Mouse (Mus musculus) stomach, embryonic 15.5 days (tissue): ENCODE measurements around the gene Tle6. TPM values are rescaled to one million over a fixed set of nuclear protein-coding genes. Genes with fewer than 3 reads are reported as not detected.

Experiments
- ATAC-seq: fragments of 200-750 bp; cut with Nextera tagmentation; 2 replicates; pipeline ENCODE4 v1.8.0; 2017; ENCODE audit warnings: low read depth, moderate number of reproducible peaks, moderate TSS enrichment; ENCODE audit not compliant: insufficient read depth, low FRiP score
- H3K27ac ChIP-seq: fragments of 300-500 bp; sonication (generic); 2 replicates; pipeline ENCODE4 v1.5.1; 2015; ENCODE audit warnings: mild to moderate bottlenecking, inconsistent platforms
- H3K27me3 ChIP-seq: fragments of 300-500 bp; sonication (generic); replicated peaks from 2 replicates; pipeline ENCODE4 v1.6.1; 2015; ENCODE audit warnings: inconsistent platforms
- H3K36me3 ChIP-seq: fragments of 300-500 bp; sonication (generic); 2 replicates; pipeline ENCODE4 v1.6.1; 2015; ENCODE audit warnings: inconsistent platforms
- H3K4me1 ChIP-seq: fragments of 300-500 bp; sonication (generic); 2 replicates; pipeline ENCODE4 v1.6.1; 2015; ENCODE audit warnings: inconsistent platforms
- H3K4me2 ChIP-seq: fragments of 300-500 bp; sonication (generic); 2 replicates; pipeline ENCODE4 v1.6.1; 2015; ENCODE audit warnings: mild to moderate bottlenecking, inconsistent platforms
- H3K4me3 ChIP-seq: fragments of 300-500 bp; sonication (generic); replicated peaks from 2 replicates; pipeline ENCODE4 v1.5.1; 2015; ENCODE audit warnings: inconsistent platforms
- H3K9ac ChIP-seq: fragments of 300-500 bp; sonication (generic); 2 replicates; pipeline ENCODE4 v1.6.1; 2015; ENCODE audit warnings: inconsistent platforms
- H3K9me3 ChIP-seq: fragments of 300-500 bp; sonication (generic); 2 replicates; pipeline ENCODE4 v1.6.1; 2016; ENCODE audit warnings: inconsistent platforms
- WGBS: fragments of 180-500 bp; shearing (Covaris S2); methylation state at CpG from one replicate; pipeline ENCODE4 v1.1.7; 2015; 5-methylcytosine and 5-hydroxymethylcytosine counted together
- polyA plus RNA-seq: library from polyadenylated mRNA; unstranded; fragments of >200 nt; fragmentation: Nextera tagmentation; extraction: Ambion mirVana; gene quantifications from 2 replicates; pipeline ENCODE4 v1.2.1, GENCODE M21; 2015

The Tle6 gene
- polyA plus RNA-seq, 1 experiment from 2014 or later: 31.2 TPM

DNA sequence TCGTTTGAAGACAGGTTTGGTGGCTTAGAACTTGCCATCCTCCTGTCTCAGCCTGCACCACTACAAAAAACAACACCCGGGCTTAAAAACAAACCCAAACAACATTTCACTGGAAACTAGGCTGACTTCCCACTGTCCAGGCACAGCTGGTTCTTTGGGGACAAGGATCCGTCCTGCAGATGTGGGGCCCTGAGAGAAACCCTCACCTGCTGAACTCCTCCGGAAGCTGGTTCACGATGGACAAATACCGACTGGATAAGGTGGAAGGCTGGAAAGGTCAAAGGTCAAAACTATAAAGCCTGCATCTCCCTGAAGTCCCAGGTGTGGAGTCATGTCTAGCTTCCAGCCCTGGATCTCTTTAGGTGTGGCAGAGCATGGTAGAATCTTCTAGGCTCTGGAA, 2.0 kb downstream of the Tle6 start:
- Histone ChIP-seq H3K4me1 (peaks cover 51% of the 10 kb centered on the region), H3K27me3 (no peaks in the 10 kb centered on the region), H3K36me3 (no peaks in the 10 kb centered on the region), H3K9ac (no peak overlapping the region), H3K9me3 (no peaks in the 10 kb centered on the region), H3K4me2 (no peak overlapping the region), H3K4me3 (no peak overlapping the region), H3K27ac (0 out of 2 replicates have a peak overlapping the region, but pooled peaks have one; percentile 12)
- no peak for ATAC-seq
- WGBS: 33% methylated on average over 6 of the region's 6 CpGs

DNA sequence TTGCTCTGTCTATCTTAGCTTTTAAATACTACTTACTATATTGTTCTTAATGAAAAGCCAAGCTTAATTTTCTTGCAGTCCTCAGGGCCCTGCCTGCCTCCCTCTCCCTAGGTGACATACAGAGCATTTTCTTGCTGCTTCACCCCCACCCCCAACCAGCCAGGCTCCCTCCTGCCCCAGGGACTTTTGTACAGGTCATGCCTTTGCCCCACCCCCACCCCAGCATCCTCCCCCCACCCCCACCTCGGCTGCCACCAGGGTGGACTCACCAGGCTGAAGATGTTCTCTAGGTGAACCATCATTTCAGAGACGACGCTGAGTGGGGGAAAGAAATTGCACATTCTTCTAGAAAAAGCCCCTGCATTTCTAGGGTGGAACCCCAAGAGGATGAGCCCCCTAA, 2.5 kb downstream of the Tle6 start:
- H3K9ac ChIP-seq: no peak overlapping the region
- peak overlapping the region; percentile 12; the same call in 1 of the 2 replicates for H3K27ac ChIP-seq
- 36% methylated on average over 3 of the region's 3 CpGs for WGBS
- peaks cover 51% of the 10 kb centered on the region for H3K4me1 ChIP-seq
- no peaks in the 10 kb centered on the region for H3K27me3 ChIP-seq
- no peak for ATAC-seq
- H3K4me2 ChIP-seq: no peak overlapping the region
- H3K4me3 ChIP-seq: no peak overlapping the region
- H3K9me3 ChIP-seq: no peaks in the 10 kb centered on the region
- H3K36me3 ChIP-seq: no peaks in the 10 kb centered on the region

DNA sequence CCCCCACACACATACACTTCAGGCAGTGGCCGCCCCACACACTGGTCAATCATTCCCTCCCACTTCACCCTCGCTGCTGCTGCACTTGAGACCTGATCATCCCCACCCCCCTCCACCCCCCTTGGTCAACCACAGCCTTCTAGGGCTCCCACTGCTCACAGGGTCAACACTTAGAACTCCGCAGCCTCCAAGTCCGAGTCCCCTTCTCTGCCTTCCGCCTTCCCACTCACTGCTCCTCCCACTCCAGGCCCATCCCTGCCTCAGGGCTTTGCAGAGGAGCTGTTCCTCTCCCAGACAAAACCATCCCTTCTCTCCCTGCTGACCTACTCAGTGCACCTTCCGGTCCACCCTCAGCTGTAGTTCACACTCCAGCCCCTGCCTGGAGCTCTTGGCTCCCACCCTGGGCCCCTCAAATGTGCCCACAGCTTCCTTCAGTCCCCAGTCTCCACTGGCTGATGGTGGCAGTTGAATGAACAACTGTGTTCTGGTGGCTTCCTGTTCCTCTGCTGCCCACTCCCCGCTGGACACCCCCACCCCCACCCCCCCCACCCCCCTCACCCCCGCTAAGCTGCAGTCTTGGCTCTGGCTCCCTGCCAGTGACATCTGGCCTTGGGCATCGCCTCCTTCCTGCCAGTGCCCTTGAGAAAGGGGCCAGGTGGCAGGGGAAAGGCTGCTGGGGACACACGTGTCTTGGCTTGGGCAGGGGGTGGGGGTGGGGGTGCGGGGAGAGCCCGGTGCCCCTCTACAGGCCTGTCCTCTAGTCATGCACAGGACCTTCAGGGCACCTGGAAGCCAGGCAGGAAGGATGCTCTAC, 3.5 kb downstream of the Tle6 start:
- Histone ChIP-seq H3K36me3 (no peaks in the 10 kb centered on the region), H3K27ac (peak overlapping the region; percentile 81), H3K9ac (no peak overlapping the region), H3K9me3 (no peaks in the 10 kb centered on the region), H3K4me2 (peak overlapping the region; percentile 54), H3K27me3 (no peaks in the 10 kb centered on the region), H3K4me1 (peaks cover 51% of the 10 kb centered on the region), H3K4me3 (peak overlapping the region; percentile 30)
- peak; percentile 44; the same call in 1 of the 2 replicates for ATAC-seq
- 1% methylated on average over 10 of the region's 12 CpGs for WGBS

GRCm38 (mm10) chr10:81596611-81597010, 4.3 kb downstream of the Tle6 start:
- ATAC-seq: no peak; the same call in 1 of the 2 replicates
- 2% methylated on average over 10 of the region's 10 CpGs for WGBS
- no peaks in the 10 kb centered on the region for H3K9me3 ChIP-seq
- peak overlapping the region; percentile 30 for H3K4me3 ChIP-seq
- H3K4me1 ChIP-seq: peaks cover 49% of the 10 kb centered on the region
- H3K27me3 ChIP-seq: no peaks in the 10 kb centered on the region
- H3K27ac ChIP-seq: peak overlapping the region; percentile 81
- no peaks in the 10 kb centered on the region for H3K36me3 ChIP-seq
- peak overlapping the region; percentile 54 for H3K4me2 ChIP-seq
- H3K9ac ChIP-seq: no peak overlapping the region

GRCm38 (mm10) chr10:81595599-81595998, 5.3 kb downstream of the Tle6 start:
- Histone ChIP-seq H3K4me1 (peaks cover 41% of the 10 kb centered on the region), H3K9me3 (no peaks in the 10 kb centered on the region), H3K27me3 (no peaks in the 10 kb centered on the region), H3K9ac (no peak overlapping the region), H3K36me3 (no peaks in the 10 kb centered on the region), H3K27ac (peak overlapping the region; percentile 81; the same call in 1 of the 2 replicates), H3K4me2 (peak overlapping the region; percentile 54; the same call in 1 of the 2 replicates), H3K4me3 (no peak overlapping the region)
- 44% methylated on average over 5 of the region's 5 CpGs for WGBS
- ATAC-seq: no peak

- ATAC-seq: no peak
- Histone ChIP-seq H3K27me3 (no peaks in the 10 kb centered on the region), H3K4me2 (no peak overlapping the region), H3K27ac (no peak overlapping the region), H3K4me1 (peaks cover 31% of the 10 kb centered on the region), H3K4me3 (no peak overlapping the region), H3K9me3 (no peaks in the 10 kb centered on the region), H3K9ac (no peak overlapping the region), H3K36me3 (0 out of 2 replicates have a peak, but pooled peaks cover 6% of the 10 kb centered on the region)
- WGBS: 67% methylated on average over 18 of the region's 18 CpGs
Measured at GRCm38 (mm10) chr10:81593935-81594334, 6.9 kb downstream of the Tle6 start.

- Histone ChIP-seq H3K27ac (no peak overlapping the region), H3K4me2 (no peak overlapping the region), H3K27me3 (no peaks in the 10 kb centered on the region), H3K4me3 (no peak overlapping the region), H3K9me3 (no peaks in the 10 kb centered on the region), H3K36me3 (0 out of 2 replicates have a peak, but pooled peaks cover 12% of the 10 kb centered on the region), H3K9ac (no peak overlapping the region), H3K4me1 (peaks cover 26% of the 10 kb centered on the region)
- ATAC-seq: no peak
- WGBS: 52% methylated on average over 4 of the region's 4 CpGs
Measured at GRCm38 (mm10) chr10:81593223-81593622, 7.7 kb downstream of the Tle6 start.

DNA sequence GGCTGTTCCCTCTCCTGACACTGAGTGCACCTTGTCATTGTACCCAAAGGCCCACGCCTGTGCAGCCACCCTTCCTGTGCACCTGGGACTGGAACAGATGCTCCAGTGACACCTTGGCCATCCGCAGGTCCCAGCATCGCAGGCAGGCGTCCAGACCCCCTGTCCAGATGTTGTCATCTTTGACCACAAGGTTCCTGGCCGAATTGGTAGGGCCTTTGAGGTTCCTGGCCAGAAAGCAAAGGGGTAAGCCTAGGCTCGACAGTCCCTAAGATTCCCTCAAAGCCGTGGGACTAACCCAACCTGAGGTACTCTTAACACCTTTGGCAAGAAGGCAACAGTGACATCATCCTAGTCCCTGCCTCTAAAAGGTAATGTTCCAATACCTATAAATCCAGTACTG, 8.2 kb downstream of the Tle6 start:
- Histone ChIP-seq H3K27ac (no peak overlapping the region), H3K27me3 (no peaks in the 10 kb centered on the region), H3K4me1 (peaks cover 23% of the 10 kb centered on the region), H3K9me3 (no peaks in the 10 kb centered on the region), H3K4me3 (no peak overlapping the region), H3K9ac (no peak overlapping the region), H3K36me3 (0 out of 2 replicates have a peak, but pooled peaks cover 16% of the 10 kb centered on the region), H3K4me2 (no peak overlapping the region)
- no peak for ATAC-seq
- 73% methylated on average over 7 of the region's 7 CpGs for WGBS

DNA sequence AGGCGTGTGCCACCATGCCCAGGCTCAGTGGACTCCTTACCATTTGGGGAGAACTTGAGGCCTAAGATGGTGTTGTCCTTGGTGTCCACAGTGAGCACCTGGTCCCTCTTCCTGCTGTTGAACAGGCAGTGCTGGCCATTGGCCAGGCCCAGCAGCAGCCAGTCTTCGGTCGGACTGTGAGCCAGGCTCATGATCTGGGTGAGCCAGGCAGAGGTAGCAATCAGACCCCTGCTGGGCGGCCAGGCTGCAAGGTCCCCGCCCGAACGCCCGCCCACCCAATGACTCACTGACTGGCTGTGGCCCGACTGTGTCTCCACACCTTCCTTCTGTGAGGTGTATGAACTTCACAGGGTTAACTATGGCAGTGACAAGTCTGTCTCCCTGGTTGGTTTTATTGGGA, 9.0 kb downstream of the Tle6 start:
- no peaks in the 10 kb centered on the region for H3K27me3 ChIP-seq
- no peak overlapping the region for H3K27ac ChIP-seq
- ATAC-seq: no peak
- H3K4me1 ChIP-seq: peaks cover 15% of the 10 kb centered on the region
- WGBS: 53% methylated on average over 9 of the region's 9 CpGs
- H3K4me3 ChIP-seq: no peak overlapping the region
- H3K9ac ChIP-seq: no peak overlapping the region
- no peaks in the 10 kb centered on the region for H3K9me3 ChIP-seq
- 0 out of 2 replicates have a peak, but pooled peaks cover 17% of the 10 kb centered on the region for H3K36me3 ChIP-seq
- H3K4me2 ChIP-seq: no peak overlapping the region

DNA sequence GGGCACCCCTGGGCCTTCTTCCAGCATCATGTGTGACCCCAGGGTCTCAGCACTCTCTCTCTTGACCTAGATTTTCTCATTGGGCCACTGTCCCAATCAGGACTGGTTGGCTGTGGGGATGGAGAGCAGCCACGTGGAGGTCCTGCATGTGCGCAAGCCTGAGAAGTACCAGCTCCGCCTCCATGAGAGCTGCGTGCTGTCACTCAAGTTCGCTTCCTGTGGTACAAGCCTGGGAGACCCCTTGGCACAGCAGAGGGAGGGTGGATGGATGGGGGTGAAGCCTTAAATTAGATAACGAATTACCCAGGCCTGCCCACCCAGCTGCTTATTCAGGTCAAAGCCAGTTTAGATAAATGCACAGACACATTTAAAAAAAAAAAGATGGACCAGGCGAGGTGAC, 12.1 kb downstream of the Tle6 start:
- Histone ChIP-seq H3K4me1 (no peaks in the 10 kb centered on the region), H3K27ac (no peak overlapping the region), H3K9me3 (no peaks in the 10 kb centered on the region), H3K4me2 (no peak overlapping the region), H3K27me3 (no peaks in the 10 kb centered on the region), H3K4me3 (no peak overlapping the region), H3K9ac (no peak overlapping the region), H3K36me3 (peaks cover 17% of the 10 kb centered on the region; the same call in 1 of the 2 replicates)
- 65% methylated on average over 7 of the region's 7 CpGs for WGBS
- ATAC-seq: no peak

GRCm38 (mm10) chr10:81583347-81583746, 17.5 kb downstream of the Tle6 start:
- peaks cover 10% of the 10 kb centered on the region for H3K36me3 ChIP-seq
- no peak overlapping the region for H3K27ac ChIP-seq
- WGBS: 54% methylated on average over 6 of the region's 6 CpGs
- H3K4me1 ChIP-seq: no peaks in the 10 kb centered on the region
- 0 out of 2 replicates have a peak, but pooled peaks cover 2% of the 10 kb centered on the region for H3K27me3 ChIP-seq
- no peak overlapping the region for H3K9ac ChIP-seq
- H3K4me3 ChIP-seq: no peak overlapping the region
- no peak for ATAC-seq
- H3K4me2 ChIP-seq: no peak overlapping the region
- no peaks in the 10 kb centered on the region for H3K9me3 ChIP-seq

GRCm38 (mm10) chr10:81580441-81581070, 20.3 kb downstream of the Tle6 start:
- Histone ChIP-seq H3K4me3 (no peak overlapping the region), H3K4me1 (peaks cover 5% of the 10 kb centered on the region; the same call in 1 of the 2 replicates), H3K9ac (no peak overlapping the region)

More at GRCm38 (mm10) chr10:81580441-81581070, 20.3 kb downstream of the Tle6 start:
- no peak overlapping the region for H3K27ac ChIP-seq
- 52% methylated on average over 25 of the region's 25 CpGs for WGBS
- ATAC-seq: no peak
- H3K9me3 ChIP-seq: no peaks in the 10 kb centered on the region
- H3K27me3 ChIP-seq: 0 out of 2 replicates have a peak, but pooled peaks cover 2% of the 10 kb centered on the region
- 0 out of 2 replicates have a peak overlapping the region, but pooled peaks have one; percentile 11 for H3K4me2 ChIP-seq
- H3K36me3 ChIP-seq: peaks cover 5% of the 10 kb centered on the region
